Mouse (Mus musculus) hindbrain, embryonic 14.5 days (tissue): ENCODE data around the gene Sqstm1. TPM values are rescaled to one million over a fixed set of nuclear protein-coding genes. Genes with fewer than 3 reads are reported as not detected.

ENCODE experiments used
- ATAC-seq: fragments of 200-750 bp; cut with Nextera tagmentation; 2 replicates; pipeline ENCODE4 v1.8.0; 2017; ENCODE audit warnings: moderate number of reproducible peaks, mild to moderate bottlenecking, moderate TSS enrichment, moderate library complexity; ENCODE audit not compliant: low FRiP score
- DNase-seq: peaks from one replicate; pipeline ENCODE4 v3.0.0-alpha.2; 2015; ENCODE audit warnings: low spot score
- H3K27ac ChIP-seq: fragments of 300-500 bp; sonication (generic); 2 replicates; pipeline ENCODE4 v1.5.1; 2014; ENCODE audit warnings: mild to moderate bottlenecking, moderate library complexity
- H3K27me3 ChIP-seq: fragments of 300-500 bp; sonication (generic); 2 replicates; pipeline ENCODE4 v1.6.1; 2014; ENCODE audit warnings: mild to moderate bottlenecking, low read length, mixed read lengths; ENCODE audit not compliant: control insufficient read depth, insufficient read depth
- H3K36me3 ChIP-seq: fragments of 300-500 bp; sonication (generic); replicated peaks from 2 replicates; pipeline ENCODE4 v1.6.1; 2014; ENCODE audit not compliant: control insufficient read depth, insufficient read depth
- H3K4me1 ChIP-seq: fragments of 300-500 bp; sonication (generic); replicated peaks from 2 replicates; pipeline ENCODE4 v1.6.1; 2014; ENCODE audit warnings: antibody characterized with exemption, low read length, mixed read lengths; ENCODE audit not compliant: control insufficient read depth, insufficient read depth
- H3K4me2 ChIP-seq: fragments of 300-500 bp; sonication (generic); replicated peaks from 2 replicates; pipeline ENCODE4 v1.6.1; 2014; ENCODE audit warnings: mild to moderate bottlenecking, moderate library complexity
- H3K4me3 ChIP-seq: fragments of 300-500 bp; sonication (generic); replicated peaks from 2 replicates; pipeline ENCODE4 v1.5.1; 2014; ENCODE audit warnings: mild to moderate bottlenecking, low read length
- H3K9ac ChIP-seq: fragments of 300-500 bp; sonication (generic); 2 replicates; pipeline ENCODE4 v1.6.1; 2014
- H3K9me3 ChIP-seq: fragments of 300-500 bp; sonication (generic); 2 replicates; pipeline ENCODE4 v1.6.1; 2016; ENCODE audit warnings: low read length; ENCODE audit not compliant: control insufficient read depth
- WGBS: fragments of 180-500 bp; shearing (Covaris S2); extraction: QIAGEN DNeasy Blood & Tissue Kit; methylation state at CpG from one replicate; pipeline ENCODE4 v1.1.7; 2014; 5-methylcytosine and 5-hydroxymethylcytosine counted together
- polyA plus RNA-seq: library from polyadenylated mRNA; unstranded; fragments of >200 nt; fragmentation: Nextera tagmentation; extraction: Ambion mirVana; gene quantifications from 2 replicates; pipeline ENCODE4 v1.2.1, GENCODE M21; 2014

Gene Sqstm1
- polyA plus RNA-seq, 1 experiment from 2014 or later = 365 TPM

DNA sequence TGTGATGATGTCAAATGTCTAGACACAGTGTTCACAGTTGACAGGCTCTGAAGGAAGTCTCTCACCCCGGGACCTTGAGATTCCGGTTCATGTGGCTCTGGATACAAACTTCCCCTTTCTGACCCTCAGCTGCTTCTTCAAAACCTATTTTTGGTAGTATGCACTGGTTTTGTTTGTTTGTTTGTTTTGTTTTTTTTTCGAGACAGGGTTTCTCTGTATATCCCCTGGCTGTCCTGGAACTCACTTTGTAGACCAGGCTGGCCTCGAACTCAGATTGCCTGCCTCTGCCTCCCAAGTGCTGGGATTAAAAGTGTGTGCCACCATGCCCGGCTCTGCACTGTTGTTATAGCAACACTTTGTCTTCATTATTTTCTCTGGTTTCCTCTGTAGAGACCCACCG, 33.3 kb upstream of the Sqstm1 start:
- Histone ChIP-seq H3K4me2 (no peak overlapping the region), H3K4me3 (no peak overlapping the region), H3K36me3 (no peaks in the 10 kb centered on the region), H3K9me3 (no peaks in the 10 kb centered on the region), H3K9ac (no peak overlapping the region), H3K27me3 (0 out of 2 replicates have a peak, but pooled peaks cover under 1% of the 10 kb centered on the region), H3K4me1 (no peaks in the 10 kb centered on the region), H3K27ac (no peak overlapping the region)
- 81% methylated on average over 6 of the region's 6 CpGs for WGBS
- no peak for DNase-seq
- ATAC-seq = no peak

DNA sequence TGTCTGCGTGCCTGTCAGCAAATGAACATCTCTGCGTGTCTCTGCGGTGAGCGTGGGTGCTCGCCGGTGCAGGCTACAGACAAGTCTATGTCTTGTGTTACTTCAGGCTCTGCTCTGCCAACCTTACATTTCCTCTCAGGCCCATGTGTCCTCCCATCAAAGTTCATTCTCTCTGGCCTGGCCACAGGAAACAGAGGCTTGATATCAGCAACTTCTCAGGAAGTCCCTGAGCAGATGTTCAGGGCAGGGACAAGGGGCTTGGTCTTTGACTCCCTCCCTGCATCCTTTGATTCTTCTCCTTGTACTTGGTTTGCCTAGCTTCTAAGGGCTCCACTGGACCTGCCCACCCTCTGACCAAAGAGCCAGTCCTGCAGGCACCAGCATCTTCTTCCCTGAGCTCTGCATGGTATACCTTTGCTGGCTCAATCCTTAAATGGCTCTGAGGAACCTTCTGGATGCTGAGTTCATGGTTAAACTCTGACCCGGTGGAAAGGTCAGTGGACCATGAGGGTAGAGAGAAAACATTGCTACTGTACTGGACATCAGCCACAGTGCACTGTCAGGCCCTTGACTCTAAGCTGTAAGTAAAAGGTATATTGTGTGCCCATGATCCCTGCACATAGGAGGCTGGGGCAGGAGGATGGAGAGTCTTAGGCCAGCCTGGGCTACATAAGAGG, 29.7 kb upstream of the Sqstm1 start:
- peaks cover 18% of the 10 kb centered on the region; the same call in 1 of the 2 replicates for H3K27me3 ChIP-seq
- ATAC-seq = no peak
- 91% methylated on average over 7 of the region's 7 CpGs for WGBS
- H3K9ac ChIP-seq = no peak overlapping the region
- H3K36me3 ChIP-seq = 0 out of 2 replicates have a peak, but pooled peaks cover 6% of the 10 kb centered on the region
- H3K4me2 ChIP-seq = no peak overlapping the region
- no peak overlapping the region for H3K27ac ChIP-seq
- peaks cover 6% of the 10 kb centered on the region; the same call in 1 of the 2 replicates for H3K4me1 ChIP-seq
- DNase-seq = no peak
- no peak overlapping the region for H3K4me3 ChIP-seq
- no peaks in the 10 kb centered on the region for H3K9me3 ChIP-seq

DNA sequence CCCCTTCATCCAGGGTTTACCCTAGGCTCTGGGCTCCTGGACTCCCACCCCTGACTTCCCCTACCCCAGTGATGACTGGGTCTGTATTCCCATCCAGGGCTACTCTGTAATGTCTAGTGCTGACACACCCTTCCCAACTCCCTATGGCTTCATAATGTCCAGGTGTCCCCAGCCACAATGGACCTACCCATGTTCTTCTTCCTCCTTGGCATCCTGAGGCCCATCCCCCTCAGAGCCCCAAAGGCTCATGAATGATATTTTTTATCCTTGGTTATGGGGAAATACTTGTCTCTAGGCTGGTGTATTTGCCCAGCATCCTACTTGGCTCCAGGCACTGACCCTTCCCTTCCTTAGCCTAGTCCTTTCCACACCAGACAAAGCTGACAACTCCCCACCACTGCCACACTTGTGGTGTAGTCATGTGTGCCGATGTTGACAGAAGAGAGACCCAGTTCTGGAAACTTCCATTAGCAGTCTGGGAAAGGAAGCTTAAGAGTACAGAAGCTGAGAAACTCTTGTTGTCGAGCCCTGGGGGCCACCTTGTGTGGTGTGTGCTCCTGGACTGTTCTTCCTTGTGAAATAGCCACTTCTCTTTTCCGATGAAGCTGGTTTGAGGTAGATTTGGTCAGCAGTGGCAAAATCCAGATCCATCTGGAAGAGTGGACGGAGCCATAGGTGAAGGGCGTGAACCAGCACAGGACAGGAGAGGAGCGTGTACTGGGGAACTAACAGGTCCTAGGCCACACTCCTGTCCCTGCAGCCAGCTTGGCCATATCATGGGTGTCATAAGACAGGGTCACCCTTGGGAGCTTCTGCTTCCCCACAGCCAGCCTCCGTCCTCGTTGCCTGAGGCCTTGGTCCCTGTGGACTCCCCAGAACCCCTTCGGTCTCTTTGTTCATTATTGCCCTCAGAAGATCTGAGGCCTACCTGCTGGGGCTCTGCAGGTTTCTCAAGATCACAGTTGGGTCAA, 28.5 kb upstream of the Sqstm1 start:
- DNase-seq = no peak
- H3K27ac ChIP-seq = no peak overlapping the region
- H3K9ac ChIP-seq = no peak overlapping the region
- H3K4me1 ChIP-seq = peaks cover 6% of the 10 kb centered on the region; the same call in 1 of the 2 replicates
- H3K4me3 ChIP-seq = no peak overlapping the region
- no peak for ATAC-seq
- WGBS = 91% methylated on average over 9 of the region's 9 CpGs
- H3K4me2 ChIP-seq = no peak overlapping the region
- no peaks in the 10 kb centered on the region for H3K9me3 ChIP-seq
- H3K27me3 ChIP-seq = peaks cover 22% of the 10 kb centered on the region; the same call in 1 of the 2 replicates
- H3K36me3 ChIP-seq = peaks cover 18% of the 10 kb centered on the region

DNA sequence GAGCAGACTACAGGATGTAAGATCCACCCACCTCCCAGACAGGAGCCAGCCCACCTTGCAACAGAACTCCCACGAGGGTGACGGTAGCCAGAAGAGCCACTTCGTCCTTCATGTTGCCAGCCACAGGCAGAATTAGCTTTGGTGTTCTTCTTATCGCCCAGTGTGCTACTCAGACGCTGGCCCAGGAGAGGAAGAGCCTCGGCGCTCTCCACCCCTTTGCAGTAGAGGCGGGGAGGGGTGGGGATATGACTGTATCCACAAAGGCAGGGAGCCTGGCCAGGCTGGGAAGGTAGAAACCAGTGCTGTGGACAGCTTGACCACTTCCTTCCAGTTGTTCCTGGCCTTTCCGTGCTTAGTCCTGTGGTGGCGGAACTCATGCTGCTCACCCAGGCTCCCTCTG, 27.7 kb upstream of the Sqstm1 start, which contains the start of gene Ltc4s:
Gene Ltc4s, minus strand, starts transcription at position 293 of the 400 bp plus-strand sequence.
- WGBS = 51% methylated on average over 10 of the region's 10 CpGs
- Histone ChIP-seq H3K4me3 (0 out of 2 replicates have a peak within 1 kb of the TSS, but pooled peaks have one; percentile 55), H3K27me3 (peaks cover 22% of the 10 kb centered on the region; the same call in 1 of the 2 replicates), H3K27ac (no peak within 1 kb of the TSS), H3K36me3 (peaks cover 26% of the 10 kb centered on the region), H3K9me3 (no peaks in the 10 kb centered on the region), H3K4me2 (peak within 1 kb of the TSS; percentile 94), H3K9ac (no peak within 1 kb of the TSS), H3K4me1 (peaks cover 6% of the 10 kb centered on the region; the same call in 1 of the 2 replicates)
- DNase-seq = no peak
- ATAC-seq = no peak

DNA sequence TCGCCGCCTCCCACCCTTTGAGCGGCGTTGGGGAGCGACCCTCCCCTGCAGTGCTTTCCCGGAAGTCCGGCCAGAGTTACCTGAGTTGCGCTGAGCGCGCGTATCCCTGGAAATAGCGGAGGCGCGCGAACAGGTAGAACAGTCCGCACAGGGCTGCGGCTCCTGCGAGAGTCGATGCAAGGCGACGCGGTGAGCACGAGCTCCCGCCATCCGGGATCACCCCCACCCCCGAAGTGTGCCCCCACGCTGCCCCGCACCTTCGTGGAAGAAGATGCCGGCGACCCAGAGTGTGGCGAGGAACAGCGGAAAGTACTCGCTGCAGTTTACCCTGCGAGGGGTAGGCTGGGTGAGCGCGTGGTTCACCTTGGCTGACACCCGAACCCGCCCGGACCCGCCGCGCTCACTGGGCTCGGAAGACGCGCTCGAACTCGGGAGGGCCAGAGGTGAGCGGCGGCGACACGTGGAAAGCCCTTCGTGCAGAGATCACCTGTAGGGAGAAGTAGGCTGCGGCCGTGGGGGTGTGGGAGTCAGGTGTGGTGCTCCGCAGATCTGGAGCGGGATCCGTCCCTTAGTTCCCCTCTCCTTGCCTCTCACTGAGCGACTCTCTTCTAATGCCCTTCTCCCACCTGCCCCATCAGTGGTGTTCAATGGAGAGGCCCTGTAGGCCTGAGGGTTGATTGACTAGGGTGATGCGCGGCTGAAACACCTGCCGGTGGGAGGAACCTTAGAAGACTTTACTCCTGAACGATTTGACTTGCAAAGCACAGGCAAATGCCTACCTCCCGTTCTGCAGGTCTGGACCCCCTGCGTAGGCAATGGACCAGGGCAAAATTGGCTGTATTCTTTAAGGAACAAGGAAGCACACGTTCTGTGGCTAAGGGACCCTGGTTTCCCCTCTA, 26.6 kb upstream of the Sqstm1 start:
- peak overlapping the region; percentile 55 for H3K4me3 ChIP-seq
- peak overlapping the region; percentile 94 for H3K4me2 ChIP-seq
- peak overlapping the region; percentile 51 for H3K9ac ChIP-seq
- no peak overlapping the region for H3K27ac ChIP-seq
- ATAC-seq (peak; percentile 3; the same call in 1 of the 2 replicates), DNase-seq (no peak)
- 3% methylated on average over 66 of the region's 66 CpGs for WGBS
- H3K4me1 ChIP-seq = peaks cover 6% of the 10 kb centered on the region; the same call in 1 of the 2 replicates
- no peaks in the 10 kb centered on the region for H3K9me3 ChIP-seq
- H3K36me3 ChIP-seq = peaks cover 37% of the 10 kb centered on the region
- H3K27me3 ChIP-seq = peaks cover 22% of the 10 kb centered on the region; the same call in 1 of the 2 replicates

DNA sequence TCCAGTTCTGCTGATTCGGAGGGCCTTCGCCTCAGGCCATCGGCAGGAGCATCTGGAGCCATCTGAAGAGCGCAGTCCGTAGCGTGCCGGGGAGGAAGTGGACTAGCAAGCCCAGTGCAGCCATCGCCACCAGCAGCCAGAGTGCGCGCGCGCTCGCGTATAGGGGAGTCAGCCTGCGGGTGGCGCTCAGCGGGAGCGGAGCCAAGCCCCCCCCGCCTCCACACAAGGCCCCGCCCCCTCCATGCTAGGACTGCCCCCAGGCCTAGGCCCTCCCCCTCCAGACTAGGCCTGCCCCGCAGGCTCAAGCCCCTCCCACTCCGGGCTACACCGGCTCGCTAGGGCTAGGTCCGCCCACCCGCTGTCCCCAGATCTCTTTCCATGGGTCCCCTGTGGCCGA, 25.9 kb upstream of the Sqstm1 start:
- H3K27ac ChIP-seq = no peak overlapping the region
- H3K36me3 ChIP-seq = peaks cover 44% of the 10 kb centered on the region
- H3K4me1 ChIP-seq = peaks cover 6% of the 10 kb centered on the region; the same call in 1 of the 2 replicates
- ATAC-seq = peak; percentile 85
- H3K9me3 ChIP-seq = no peaks in the 10 kb centered on the region
- DNase-seq = peak; percentile 82
- H3K27me3 ChIP-seq = peaks cover 22% of the 10 kb centered on the region; the same call in 1 of the 2 replicates
- WGBS = 1% methylated on average over 23 of the region's 27 CpGs
- H3K9ac ChIP-seq = peak overlapping the region; percentile 51
- peak overlapping the region; percentile 94 for H3K4me2 ChIP-seq
- peak overlapping the region; percentile 55 for H3K4me3 ChIP-seq

DNA sequence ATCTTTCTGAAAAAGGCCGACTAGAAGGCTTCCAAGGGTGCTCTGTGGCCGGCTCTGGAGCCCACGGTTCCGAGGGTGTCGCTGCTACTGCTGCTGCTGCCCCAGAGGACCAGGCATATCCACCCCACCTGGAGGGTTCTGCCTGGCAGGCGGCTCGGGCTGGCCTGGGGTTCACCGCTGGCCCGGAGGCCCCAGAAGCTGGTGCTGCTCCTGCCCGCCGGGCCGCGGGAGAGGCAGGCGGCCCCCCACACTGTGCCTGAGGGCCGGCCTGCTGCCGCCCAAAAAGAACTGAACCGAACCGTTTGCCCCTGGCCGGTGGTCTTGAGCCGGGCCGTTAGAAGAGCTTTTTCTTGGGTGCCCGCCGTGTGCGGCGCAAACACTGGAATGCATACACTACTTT, 24.0 kb upstream of the Sqstm1 start:
- no peak overlapping the region for H3K27ac ChIP-seq
- H3K36me3 ChIP-seq = peaks cover 52% of the 10 kb centered on the region
- no peak overlapping the region for H3K9ac ChIP-seq
- no peak for ATAC-seq
- DNase-seq = no peak
- peaks cover 22% of the 10 kb centered on the region; the same call in 1 of the 2 replicates for H3K27me3 ChIP-seq
- no peak overlapping the region for H3K4me2 ChIP-seq
- no peaks in the 10 kb centered on the region for H3K9me3 ChIP-seq
- no peak overlapping the region for H3K4me3 ChIP-seq
- peaks cover 12% of the 10 kb centered on the region; the same call in 1 of the 2 replicates for H3K4me1 ChIP-seq
- WGBS = 94% methylated on average over 25 of the region's 25 CpGs

DNA sequence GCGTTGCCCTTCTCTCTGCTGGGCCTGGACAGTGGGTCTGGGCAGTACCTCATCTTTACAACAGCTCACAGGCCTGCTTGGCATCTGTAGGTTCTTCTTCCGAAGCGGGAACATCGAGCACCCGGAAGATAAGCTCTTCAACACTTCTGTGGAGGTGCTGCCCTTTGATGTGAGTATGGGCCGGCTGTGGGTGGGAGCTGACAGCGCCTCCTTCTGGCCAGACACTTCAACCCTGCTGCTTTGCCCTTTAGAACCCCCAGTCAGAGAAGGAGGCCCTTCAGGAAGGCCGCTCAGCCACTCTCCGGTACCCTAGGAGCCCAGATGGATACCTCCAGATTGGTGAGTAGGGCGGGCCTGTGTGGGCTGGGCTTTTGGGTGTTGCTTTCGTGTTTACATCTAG, 23.4 kb upstream of the Sqstm1 start:
- Histone ChIP-seq H3K9me3 (no peaks in the 10 kb centered on the region), H3K27ac (no peak overlapping the region), H3K4me3 (no peak overlapping the region), H3K36me3 (peaks cover 52% of the 10 kb centered on the region), H3K27me3 (peaks cover 22% of the 10 kb centered on the region; the same call in 1 of the 2 replicates), H3K9ac (no peak overlapping the region), H3K4me1 (peaks cover 16% of the 10 kb centered on the region), H3K4me2 (no peak overlapping the region)
- ATAC-seq (no peak), DNase-seq (no peak)
- 85% methylated on average over 11 of the region's 11 CpGs for WGBS
